Mouse (Mus musculus): ENCODE measurements around the gene Crcp. TPM values are rescaled to one million over a fixed set of nuclear protein-coding genes. Genes with fewer than 3 reads are reported as not detected.

Gene Crcp
- total and polyA plus RNA-seq, 3 experiments = 12.4 to 86.2 (median 45.0) TPM

DNA sequence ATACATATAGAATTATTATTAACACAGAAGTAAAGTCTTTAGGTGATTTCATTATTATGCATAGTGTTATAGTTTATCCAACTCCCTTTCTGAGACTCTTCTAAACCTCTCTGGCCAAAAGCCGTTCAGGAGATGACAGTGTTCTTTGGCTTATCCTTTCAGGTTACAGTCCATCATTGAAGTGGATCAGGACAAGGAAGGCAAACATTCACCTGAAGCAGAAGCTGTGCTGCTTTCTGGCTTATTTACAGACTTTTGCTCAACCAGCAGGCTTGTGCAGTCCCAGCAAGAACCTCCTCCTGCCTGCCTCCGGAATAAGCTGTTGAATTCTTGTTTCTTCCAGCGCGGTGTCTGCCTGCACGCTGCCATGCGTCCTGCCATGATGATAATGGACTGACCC lies 43.9 kb downstream of the Crcp start, which contains the start of gene Tpst1:
Gene Tpst1, plus strand, starts transcription at position 301 of the 400 bp plus-strand sequence.
- no peak for DNase-seq (ENCODE audit: low spot score)
- TF ChIP-seq GATA1 (IDR thresholded peaks at IDR 0.05; ENCODE audit: borderline replicate concordance, low read length) (no peak), POLR2AphosphoS5 (IDR thresholded peaks at IDR 0.05; ENCODE audit: insufficient replicate concordance, low read depth, low read length) (no peak), TAL1 (conservative IDR thresholded peaks at IDR 0.05; ENCODE audit: low read depth, low read length) (no peak), CTCF (IDR thresholded peaks at IDR 0.05; ENCODE audit: low read depth, low read length) (no peak), GATA2 (IDR thresholded peaks at IDR 0.05; ENCODE audit: borderline replicate concordance, low read depth, low read length) (no peak)
- no peaks in the 10 kb centered on the region for H3K36me3 ChIP-seq (replicated peaks)
- no peak for ATAC-seq (ENCODE audit: extremely low read depth, insufficient number of reproducible peaks, low FRiP score, poor library complexity, severe bottlenecking)
- no peak within 1 kb of the TSS for H3K4me3 ChIP-seq (ENCODE audit: low read depth, low read length)
- H3K9me3 ChIP-seq (replicated peaks) = no peaks in the 10 kb centered on the region
- no peaks in the 10 kb centered on the region for H3K4me1 ChIP-seq (ENCODE audit: insufficient read depth, low read depth, low read length)
- H3K27me3 ChIP-seq (ENCODE audit: insufficient read depth, low read length) = peaks cover 20% of the 10 kb centered on the region

DNA sequence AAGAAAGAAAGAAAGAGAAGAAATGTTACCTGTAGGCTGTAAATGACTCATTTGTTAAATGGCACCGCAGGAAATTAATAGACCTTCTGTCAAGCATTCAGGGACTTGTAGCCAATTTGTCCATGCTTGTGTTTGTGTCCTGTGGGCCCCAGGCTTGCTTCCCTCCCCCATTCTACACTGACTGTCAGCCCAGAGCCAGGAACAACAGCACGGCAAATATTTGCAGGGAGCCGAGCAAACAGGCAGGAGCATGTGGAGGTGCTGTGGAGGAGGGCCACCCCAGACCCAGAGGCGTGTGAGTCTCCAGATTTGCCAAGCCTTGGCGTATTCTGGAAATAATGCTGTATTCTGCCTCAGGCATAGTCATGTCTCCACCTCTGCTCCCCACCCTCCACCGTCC lies 45.4 kb downstream of the Crcp start:
- H3K9me3 ChIP-seq (replicated peaks) = peaks cover 4% of the 10 kb centered on the region
- no peak overlapping the region for H3K4me3 ChIP-seq (ENCODE audit: low read depth, low read length)
- no peak for TF ChIP-seq GATA1 (IDR thresholded peaks at IDR 0.05; ENCODE audit: borderline replicate concordance, low read length)
- no peak for TF ChIP-seq POLR2AphosphoS5 (IDR thresholded peaks at IDR 0.05; ENCODE audit: insufficient replicate concordance, low read depth, low read length)
- no peak for TF ChIP-seq TAL1 (conservative IDR thresholded peaks at IDR 0.05; ENCODE audit: low read depth, low read length)
- TF ChIP-seq CTCF (IDR thresholded peaks at IDR 0.05; ENCODE audit: low read depth, low read length) = no peak
- TF ChIP-seq GATA2 (IDR thresholded peaks at IDR 0.05; ENCODE audit: borderline replicate concordance, low read depth, low read length) = no peak
- H3K4me1 ChIP-seq (ENCODE audit: insufficient read depth, low read depth, low read length) = no peaks in the 10 kb centered on the region
- H3K36me3 ChIP-seq (replicated peaks) = no peaks in the 10 kb centered on the region
- ATAC-seq (ENCODE audit: extremely low read depth, insufficient number of reproducible peaks, low FRiP score, poor library complexity, severe bottlenecking) (no peak), DNase-seq (ENCODE audit: low spot score) (no peak)
- H3K27me3 ChIP-seq (ENCODE audit: insufficient read depth, low read length) = peaks cover 14% of the 10 kb centered on the region

DNA sequence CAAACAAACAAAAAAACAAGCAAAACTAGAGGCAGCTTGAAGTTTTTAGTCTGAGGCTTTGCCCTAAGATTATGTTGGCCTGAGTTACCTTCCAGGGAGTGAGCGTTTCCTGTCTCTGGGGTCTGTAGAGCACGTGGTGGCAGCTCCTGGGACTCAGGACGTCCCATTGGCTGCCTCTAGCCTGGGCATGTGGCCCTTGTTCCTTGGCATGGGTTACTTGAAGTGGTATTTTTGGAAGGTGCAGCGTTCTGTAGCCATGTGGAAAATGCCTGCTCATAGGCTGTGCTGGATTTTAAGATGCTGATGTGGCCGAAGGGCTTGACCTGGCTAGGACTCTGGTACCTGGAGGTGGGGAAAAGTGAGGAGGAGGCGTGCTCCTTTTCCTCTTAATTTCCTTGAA lies 47.3 kb downstream of the Crcp start:
- no peak for ATAC-seq (ENCODE audit: extremely low read depth, insufficient number of reproducible peaks, low FRiP score, poor library complexity, severe bottlenecking)
- H3K36me3 ChIP-seq (replicated peaks) = no peaks in the 10 kb centered on the region
- DNase-seq (ENCODE audit: low spot score) = no peak
- H3K4me1 ChIP-seq (ENCODE audit: insufficient read depth, low read depth, low read length) = no peaks in the 10 kb centered on the region
- H3K9me3 ChIP-seq (replicated peaks) = peaks cover 7% of the 10 kb centered on the region
- no peak overlapping the region for H3K4me3 ChIP-seq (ENCODE audit: low read depth, low read length)
- no peak for TF ChIP-seq CTCF (IDR thresholded peaks at IDR 0.05; ENCODE audit: low read depth, low read length)
- no peak for TF ChIP-seq TAL1 (conservative IDR thresholded peaks at IDR 0.05; ENCODE audit: low read depth, low read length)
- TF ChIP-seq GATA1 (IDR thresholded peaks at IDR 0.05; ENCODE audit: borderline replicate concordance, low read length) = no peak
- TF ChIP-seq GATA2 (IDR thresholded peaks at IDR 0.05; ENCODE audit: borderline replicate concordance, low read depth, low read length) = no peak
- no peak for TF ChIP-seq POLR2AphosphoS5 (IDR thresholded peaks at IDR 0.05; ENCODE audit: insufficient replicate concordance, low read depth, low read length)
- H3K27me3 ChIP-seq (ENCODE audit: insufficient read depth, low read length) = peaks cover 12% of the 10 kb centered on the region

DNA sequence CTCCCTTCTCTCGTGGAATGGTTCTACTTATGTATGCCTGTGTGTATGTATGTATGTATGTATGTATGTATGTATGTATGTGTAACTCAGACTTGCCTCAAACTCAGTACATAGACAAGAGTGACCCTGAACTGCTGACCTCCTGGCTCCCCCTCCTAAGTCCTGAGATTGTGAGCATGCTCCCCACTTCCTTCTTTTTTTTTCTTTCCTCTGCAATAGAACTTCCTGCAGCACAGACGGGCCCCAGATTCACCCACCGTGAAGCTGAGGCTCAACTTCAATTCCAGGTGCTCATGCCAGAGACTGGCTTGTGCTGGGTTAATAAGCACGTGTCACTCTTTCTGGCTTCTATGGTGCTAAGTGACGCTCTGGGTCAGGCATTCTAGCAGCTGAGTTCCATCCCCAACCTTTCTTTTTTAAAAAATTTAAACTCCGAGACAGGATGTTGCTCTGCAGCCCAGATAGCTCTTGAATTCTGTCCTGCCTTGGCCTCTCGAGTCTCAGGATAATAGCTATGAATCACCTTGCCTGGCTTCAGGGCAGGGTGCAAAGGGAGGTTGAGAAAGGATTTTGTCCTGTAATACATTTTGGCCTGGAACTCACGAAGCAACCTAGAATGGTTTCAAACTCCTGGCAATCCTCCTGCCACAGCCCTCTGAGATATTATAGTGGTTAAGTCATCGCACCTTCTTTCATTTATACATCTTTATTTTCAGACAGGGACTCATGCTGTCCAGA lies 49.2 kb downstream of the Crcp start:
- H3K27me3 ChIP-seq (ENCODE audit: insufficient read depth, low read length) = peaks cover 12% of the 10 kb centered on the region
- peaks cover 11% of the 10 kb centered on the region for H3K9me3 ChIP-seq (replicated peaks)
- H3K36me3 ChIP-seq (replicated peaks) = no peaks in the 10 kb centered on the region
- ATAC-seq (ENCODE audit: extremely low read depth, insufficient number of reproducible peaks, low FRiP score, poor library complexity, severe bottlenecking) = no peak
- DNase-seq (ENCODE audit: low spot score) = no peak
- H3K4me1 ChIP-seq (ENCODE audit: insufficient read depth, low read depth, low read length) = no peaks in the 10 kb centered on the region
- TF ChIP-seq GATA2 (IDR thresholded peaks at IDR 0.05; ENCODE audit: borderline replicate concordance, low read depth, low read length) (no peak), TAL1 (conservative IDR thresholded peaks at IDR 0.05; ENCODE audit: low read depth, low read length) (no peak), POLR2AphosphoS5 (IDR thresholded peaks at IDR 0.05; ENCODE audit: insufficient replicate concordance, low read depth, low read length) (no peak), CTCF (IDR thresholded peaks at IDR 0.05; ENCODE audit: low read depth, low read length) (no peak), GATA1 (IDR thresholded peaks at IDR 0.05; ENCODE audit: borderline replicate concordance, low read length) (no peak)
- H3K4me3 ChIP-seq (ENCODE audit: low read depth, low read length) = no peak overlapping the region

DNA sequence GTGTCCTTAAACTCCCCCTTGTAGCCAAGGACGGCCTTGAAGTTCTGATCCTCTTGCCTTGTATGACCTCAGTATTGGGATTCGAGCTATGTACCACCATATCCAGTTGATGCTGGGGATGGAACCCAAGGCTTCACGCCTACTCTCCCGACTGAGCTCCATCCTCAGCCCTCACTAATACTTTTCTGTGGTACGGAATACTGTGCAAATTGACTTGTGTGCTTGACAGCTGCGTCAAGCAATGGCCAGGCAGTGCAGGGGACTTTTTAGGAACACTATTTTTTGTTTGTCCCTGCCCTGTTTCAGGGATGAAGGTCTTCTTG lies 49.7 kb downstream of the Crcp start:
- DNase-seq (ENCODE audit: low spot score) (no peak), ATAC-seq (ENCODE audit: extremely low read depth, insufficient number of reproducible peaks, low FRiP score, poor library complexity, severe bottlenecking) (no peak)
- Histone ChIP-seq H3K27me3 (ENCODE audit: insufficient read depth, low read length) (peaks cover 12% of the 10 kb centered on the region), H3K9me3 (replicated peaks) (peaks cover 11% of the 10 kb centered on the region), H3K36me3 (replicated peaks) (no peaks in the 10 kb centered on the region), H3K4me3 (ENCODE audit: low read depth, low read length) (no peak overlapping the region), H3K4me1 (ENCODE audit: insufficient read depth, low read depth, low read length) (no peaks in the 10 kb centered on the region)
- TF ChIP-seq CTCF (IDR thresholded peaks at IDR 0.05; ENCODE audit: low read depth, low read length) (no peak), GATA2 (IDR thresholded peaks at IDR 0.05; ENCODE audit: borderline replicate concordance, low read depth, low read length) (no peak), POLR2AphosphoS5 (IDR thresholded peaks at IDR 0.05; ENCODE audit: insufficient replicate concordance, low read depth, low read length) (no peak), GATA1 (IDR thresholded peaks at IDR 0.05; ENCODE audit: borderline replicate concordance, low read length) (no peak), TAL1 (conservative IDR thresholded peaks at IDR 0.05; ENCODE audit: low read depth, low read length) (no peak)

DNA sequence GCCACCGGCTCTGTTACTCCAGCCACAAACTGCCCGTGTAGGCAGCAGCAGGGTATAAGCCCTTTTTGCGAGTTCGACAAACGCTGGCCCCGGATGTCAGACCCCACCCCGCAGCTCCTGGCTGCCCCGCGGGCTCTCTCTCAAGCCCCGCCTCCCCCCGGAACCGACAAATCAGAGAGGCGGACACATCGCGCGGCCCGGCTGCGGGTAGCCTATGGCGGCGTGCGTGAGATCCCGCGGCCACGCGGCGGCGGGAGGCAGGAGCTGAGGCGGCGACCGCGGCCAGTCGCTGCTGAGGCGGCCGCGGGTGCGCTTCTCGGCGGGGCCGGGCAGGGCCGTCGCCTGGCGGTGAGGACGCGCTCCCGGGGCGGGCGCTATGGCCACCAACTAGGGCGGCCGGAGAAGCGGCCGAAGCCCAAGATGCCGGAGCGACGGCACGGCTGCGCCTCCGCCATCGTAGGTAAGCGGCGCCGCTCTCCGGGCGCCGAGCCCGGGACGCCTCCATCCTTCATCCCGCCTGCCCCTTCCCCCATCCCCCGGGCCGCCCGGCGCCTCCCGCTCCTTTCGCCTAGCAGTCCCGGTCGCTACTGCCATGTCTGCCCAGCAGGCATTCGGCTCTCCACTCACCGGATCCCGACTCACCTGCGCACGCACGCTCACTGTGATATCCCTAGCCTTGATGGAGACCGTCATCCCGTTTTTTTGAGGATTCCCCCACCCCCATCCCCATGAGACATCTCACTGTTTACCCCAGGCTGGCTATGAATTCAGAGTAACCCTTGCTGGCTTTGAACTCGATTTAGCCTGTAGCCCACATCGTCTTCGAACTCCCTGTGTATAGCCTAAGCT lies 50.3 kb downstream of the Crcp start:
- Histone ChIP-seq H3K4me3 (ENCODE audit: low read depth, low read length) (no peak overlapping the region), H3K27me3 (ENCODE audit: insufficient read depth, low read length) (peaks cover 12% of the 10 kb centered on the region), H3K4me1 (ENCODE audit: insufficient read depth, low read depth, low read length) (no peaks in the 10 kb centered on the region), H3K9me3 (replicated peaks) (peaks cover 11% of the 10 kb centered on the region), H3K36me3 (replicated peaks) (no peaks in the 10 kb centered on the region)
- DNase-seq (ENCODE audit: low spot score) (no peak), ATAC-seq (ENCODE audit: extremely low read depth, insufficient number of reproducible peaks, low FRiP score, poor library complexity, severe bottlenecking) (no peak)
- TF ChIP-seq GATA1 (IDR thresholded peaks at IDR 0.05; ENCODE audit: borderline replicate concordance, low read length) (no peak), CTCF (IDR thresholded peaks at IDR 0.05; ENCODE audit: low read depth, low read length) (no peak), GATA2 (IDR thresholded peaks at IDR 0.05; ENCODE audit: borderline replicate concordance, low read depth, low read length) (no peak), TAL1 (conservative IDR thresholded peaks at IDR 0.05; ENCODE audit: low read depth, low read length) (no peak), POLR2AphosphoS5 (IDR thresholded peaks at IDR 0.05; ENCODE audit: insufficient replicate concordance, low read depth, low read length) (no peak)

Data from G1E (cell line).